Mouse (Mus musculus) E14TG2a.4 (cell line): ENCODE data around the gene Sult2a6.

Experiments used
- H3K27me3 ChIP-seq: 2 replicates; pipeline ENCODE4 v1.6.1; 2014; ENCODE audit warnings: low read length, control low read depth; ENCODE audit not compliant: insufficient read depth
- H3K36me3 ChIP-seq: 2 replicates; pipeline ENCODE4 v1.6.1; 2014; ENCODE audit warnings: low read length, control low read depth; ENCODE audit not compliant: insufficient read depth
- H3K4me1 ChIP-seq: replicated peaks from 2 replicates; pipeline ENCODE4 v1.6.1; 2014; ENCODE audit warnings: low read depth, low read length, control low read depth
- H3K4me3 ChIP-seq: replicated peaks from 2 replicates; pipeline ENCODE4 v1.5.1; 2014; ENCODE audit warnings: mild to moderate bottlenecking, low read length
- H3K9me3 ChIP-seq: 2 replicates; pipeline ENCODE4 v1.6.1; 2014; ENCODE audit warnings: low read length, control low read depth
- CTCF ChIP-seq: conservative IDR thresholded peaks from 2 replicates; pipeline ENCODE4 v1.5.1; 2014; ENCODE audit warnings: low read length
- NANOG ChIP-seq: IDR thresholded peaks from 2 replicates; pipeline ENCODE4 v1.6.1; 2014; ENCODE audit warnings: borderline replicate concordance, low read length, mixed read lengths
- POU5F1 ChIP-seq: IDR thresholded peaks from 2 replicates; pipeline ENCODE4 v1.6.1; 2014; ENCODE audit warnings: low read length, borderline replicate concordance

The Sult2a6 gene

GRCm38 (mm10) chr7:14254770-14255169 is at the start of gene Sult2a6:
Gene Sult2a6 (minus strand): TSS chr7:14254870.
- Histone ChIP-seq H3K36me3 (no peaks in the 10 kb centered on the region), H3K4me3 (no peak within 1 kb of the TSS), H3K4me1 (no peaks in the 10 kb centered on the region), H3K9me3 (no peaks in the 10 kb centered on the region), H3K27me3 (no peaks in the 10 kb centered on the region)
- no peak for TF ChIP-seq NANOG
- no peak for TF ChIP-seq CTCF
- no peak for TF ChIP-seq POU5F1

GRCm38 (mm10) chr7:14215231-14215630 is 39.4 kb downstream of the Sult2a6 start:
- TF ChIP-seq NANOG (no peak), CTCF (no peak), POU5F1 (no peak)
- Histone ChIP-seq H3K27me3 (no peaks in the 10 kb centered on the region), H3K4me1 (no peaks in the 10 kb centered on the region), H3K9me3 (peaks cover 15% of the 10 kb centered on the region), H3K36me3 (no peaks in the 10 kb centered on the region), H3K4me3 (no peak overlapping the region)

- Histone ChIP-seq H3K9me3 (peaks cover 17% of the 10 kb centered on the region), H3K27me3 (no peaks in the 10 kb centered on the region), H3K36me3 (no peaks in the 10 kb centered on the region), H3K4me1 (no peaks in the 10 kb centered on the region), H3K4me3 (no peak overlapping the region)
- TF ChIP-seq POU5F1 = no peak
- no peak for TF ChIP-seq CTCF
- TF ChIP-seq NANOG = no peak
Measured at GRCm38 (mm10) chr7:14203417-14203816, 51.3 kb downstream of the Sult2a6 start.

GRCm38 (mm10) chr7:14202487-14202886 is 52.2 kb downstream of the Sult2a6 start:
- H3K27me3 ChIP-seq = no peaks in the 10 kb centered on the region
- no peaks in the 10 kb centered on the region for H3K4me1 ChIP-seq
- no peak overlapping the region for H3K4me3 ChIP-seq
- TF ChIP-seq CTCF (no peak), NANOG (no peak), POU5F1 (no peak)
- peaks cover 12% of the 10 kb centered on the region; the same call in 1 of the 2 replicates for H3K9me3 ChIP-seq
- no peaks in the 10 kb centered on the region for H3K36me3 ChIP-seq
